Mouse (Mus musculus): ENCODE data around the gene Exoc1.

Exoc1 gene

DNA sequence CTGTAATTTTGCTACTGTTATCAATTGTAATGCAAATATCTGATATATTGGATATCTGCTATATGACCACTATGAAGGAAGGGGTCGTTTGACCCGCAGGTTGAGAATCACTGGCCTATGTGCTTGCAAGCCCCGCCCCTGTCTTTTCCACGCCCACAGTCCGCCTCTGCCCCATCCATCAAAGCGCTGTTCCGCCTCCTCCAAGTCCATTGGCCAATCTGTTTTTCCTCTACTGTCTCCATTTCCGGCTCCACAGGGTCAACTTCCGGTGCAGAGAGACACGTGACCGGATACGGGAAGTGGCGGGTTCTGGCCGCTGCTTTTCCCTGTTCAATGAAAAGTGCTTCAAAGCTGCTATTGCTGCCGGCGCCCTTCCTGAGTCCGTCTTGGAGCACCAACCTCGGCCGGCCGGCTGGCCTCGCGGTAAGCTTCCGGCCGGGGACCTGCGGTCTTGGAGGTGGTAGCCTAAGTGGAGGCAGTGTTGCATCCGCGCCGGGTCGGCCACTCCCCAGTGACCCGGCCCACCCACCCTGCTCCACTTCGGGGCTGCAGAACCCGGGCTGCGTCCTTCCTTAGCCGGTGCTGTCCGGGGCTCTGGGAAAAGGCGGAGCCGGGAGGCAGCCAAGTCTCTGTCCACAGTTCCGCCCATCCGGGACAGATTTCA is at the start of gene Exoc1:
Gene Exoc1 (plus strand): TSS at position 272 of the 664 bp plus-strand sequence.
- DNase-seq (ENCODE audit: low read depth, low spot score), result peak; percentile 98

GRCm38 (mm10) chr5:76483811-76484210 is 45.3 kb upstream of the Exoc1 start, which contains the start of gene Gm7271:
Gene Gm7271 (plus strand): TSS chr5:76484040.
- no peak for DNase-seq (ENCODE audit: low read depth, low spot score)

- DNase-seq (ENCODE audit: low read depth, low spot score), result peak; percentile 75
These were observed 34.0 kb upstream of the Exoc1 start for GRCm38 (mm10) chr5:76495126-76495525.

GRCm38 (mm10) chr5:76522446-76522845 is 6.7 kb upstream of the Exoc1 start:
- DNase-seq (ENCODE audit: low read depth, low spot score), result no peak

DNA sequence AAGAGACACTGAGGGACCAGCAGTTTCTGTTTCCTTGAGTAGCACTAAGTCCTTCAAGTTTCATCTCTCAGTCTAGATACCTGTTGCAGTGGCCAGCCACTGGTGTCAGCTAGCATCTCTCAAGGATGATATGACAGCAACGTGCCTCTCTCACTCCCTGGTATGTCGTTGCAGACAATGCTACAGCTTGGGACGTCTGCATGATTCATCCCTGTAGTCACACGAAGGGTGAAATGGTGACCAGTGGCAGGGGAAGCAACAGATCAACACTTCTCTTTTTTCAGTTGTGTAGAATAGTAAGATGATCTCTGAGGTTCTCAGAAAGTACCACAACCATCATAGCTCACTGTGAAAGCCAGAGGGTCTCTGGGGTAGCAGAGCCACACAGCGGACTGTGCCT is 4.5 kb upstream of the Exoc1 start:
- DNase-seq (ENCODE audit: low read depth, low spot score), result no peak

- no peak for DNase-seq (ENCODE audit: low read depth, low spot score)
These were observed 4.0 kb upstream of the Exoc1 start for GRCm38 (mm10) chr5:76525066-76525465.

DNA sequence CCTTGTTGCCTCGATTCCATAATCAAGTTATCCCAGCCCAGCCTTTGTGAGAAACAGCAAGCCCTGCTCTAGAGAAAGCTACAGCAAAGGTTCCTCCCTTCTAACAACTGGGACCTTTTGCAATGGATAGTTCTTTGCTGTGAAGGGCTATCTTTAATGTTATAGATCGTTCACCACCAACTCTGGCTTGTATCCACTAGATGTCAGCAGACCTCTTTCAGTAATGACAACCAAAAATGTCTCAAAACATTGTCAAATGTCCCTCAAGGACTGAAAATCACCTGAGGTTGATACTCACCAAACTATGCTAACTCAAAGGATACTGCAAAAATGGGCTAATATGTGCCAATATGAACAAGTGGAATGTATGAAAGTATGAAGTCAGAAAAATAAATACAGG is 3.3 kb upstream of the Exoc1 start:
- DNase-seq (ENCODE audit: low read depth, low spot score), result no peak

GRCm38 (mm10) chr5:76529704-76530066 is 574 bp downstream of the Exoc1 start:
- no peak for DNase-seq (ENCODE audit: low read depth, low spot score)

GRCm38 (mm10) chr5:76533186-76533585 is 4.1 kb downstream of the Exoc1 start:
- DNase-seq (ENCODE audit: low read depth, low spot score), result no peak

GRCm38 (mm10) chr5:76536231-76536630 is 7.1 kb downstream of the Exoc1 start:
- DNase-seq (ENCODE audit: low read depth, low spot score), result no peak

DNA sequence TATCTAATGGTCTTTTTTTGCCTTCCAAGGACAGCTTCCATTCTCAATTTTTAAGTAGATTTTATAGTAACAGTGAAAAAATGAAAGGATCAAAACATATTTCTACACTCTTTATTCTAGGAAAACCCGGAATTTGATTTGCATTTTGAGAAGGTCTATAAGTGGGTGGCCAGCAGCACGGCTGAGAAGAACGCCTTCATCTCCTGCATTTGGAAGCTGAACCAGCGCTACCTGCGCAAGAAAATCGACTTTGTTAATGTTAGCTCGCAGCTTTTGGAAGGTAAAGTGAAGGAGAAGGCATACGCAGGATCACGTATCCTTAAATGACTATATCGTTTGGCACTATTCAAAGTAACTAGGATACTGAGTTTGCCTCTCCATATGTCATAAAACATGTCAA is 8.5 kb downstream of the Exoc1 start:
- no peak for DNase-seq (ENCODE audit: low read depth, low spot score)

DNA sequence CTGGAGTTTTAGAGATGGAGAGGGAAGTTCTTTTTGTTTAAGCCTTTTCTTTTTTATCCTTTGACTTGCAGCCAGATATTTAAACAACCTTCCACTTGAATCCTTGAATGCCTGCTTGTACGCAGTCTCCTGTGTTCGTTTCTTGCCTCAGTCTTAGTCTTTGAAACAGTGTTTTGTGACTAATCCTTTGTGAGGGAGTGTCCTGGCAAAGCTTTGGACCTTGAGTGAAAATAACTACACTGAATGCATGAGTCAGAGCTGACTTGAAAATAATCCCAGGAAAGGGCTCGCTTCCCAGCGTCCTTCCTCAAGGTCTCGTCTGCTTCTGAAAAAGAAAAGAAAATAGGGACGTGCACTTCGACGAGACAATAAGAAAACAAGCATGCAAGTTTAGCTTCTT is 11.1 kb downstream of the Exoc1 start:
- DNase-seq (ENCODE audit: low read depth, low spot score), result peak; percentile 65

DNA sequence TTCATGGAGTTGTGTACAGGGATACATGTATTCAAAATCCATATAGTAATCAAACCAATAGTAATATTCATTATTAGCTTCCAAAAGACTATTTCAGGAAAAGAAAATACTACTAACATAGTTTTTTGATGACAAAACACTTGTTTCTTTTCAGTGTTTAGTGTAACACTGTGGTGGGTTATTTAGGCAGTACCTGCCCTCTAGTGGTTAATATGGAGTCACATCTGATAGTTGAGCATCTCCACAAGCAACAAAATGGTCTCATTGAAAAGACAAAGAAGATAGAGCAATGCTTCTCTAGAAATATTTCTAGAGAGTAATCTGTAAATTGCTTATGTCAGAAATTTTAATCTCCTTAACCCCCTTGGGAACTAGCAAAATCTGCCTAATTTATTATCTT is 11.7 kb downstream of the Exoc1 start:
- DNase-seq (ENCODE audit: low read depth, low spot score), result peak; percentile 34

DNA sequence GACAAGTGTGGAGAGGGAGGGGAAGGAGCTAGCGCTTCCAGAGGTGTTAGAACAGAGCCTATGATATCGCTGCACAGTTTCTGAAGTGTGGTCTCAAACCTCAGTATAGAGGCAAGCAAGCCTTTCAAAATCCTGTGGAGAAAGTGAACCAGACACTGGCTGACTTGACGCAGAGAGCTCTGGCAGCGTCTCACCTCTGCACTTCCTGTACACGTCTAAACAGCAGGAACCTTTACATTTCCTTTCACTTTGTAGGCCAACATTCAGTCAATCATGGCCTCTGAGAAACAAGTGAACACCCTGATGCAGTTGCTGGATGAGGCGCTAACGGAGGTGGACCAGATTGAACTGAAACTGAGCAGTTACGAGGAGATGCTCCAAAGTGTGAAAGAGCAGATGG is 14.1 kb downstream of the Exoc1 start:
- no peak for DNase-seq (ENCODE audit: low read depth, low spot score)

GRCm38 (mm10) chr5:76550426-76550825 is 21.3 kb downstream of the Exoc1 start:
- no peak for DNase-seq (ENCODE audit: low read depth, low spot score)

GRCm38 (mm10) chr5:76565321-76565720 is 36.2 kb downstream of the Exoc1 start:
- peak; percentile 85 for DNase-seq (ENCODE audit: low read depth, low spot score)

- peak; percentile 51 for DNase-seq (ENCODE audit: low read depth, low spot score)
These were observed 45.1 kb downstream of the Exoc1 start for GRCm38 (mm10) chr5:76574251-76574650.

- DNase-seq (ENCODE audit: low read depth, low spot score), result no peak
These were observed 47.9 kb downstream of the Exoc1 start for GRCm38 (mm10) chr5:76577026-76577425.

DNA sequence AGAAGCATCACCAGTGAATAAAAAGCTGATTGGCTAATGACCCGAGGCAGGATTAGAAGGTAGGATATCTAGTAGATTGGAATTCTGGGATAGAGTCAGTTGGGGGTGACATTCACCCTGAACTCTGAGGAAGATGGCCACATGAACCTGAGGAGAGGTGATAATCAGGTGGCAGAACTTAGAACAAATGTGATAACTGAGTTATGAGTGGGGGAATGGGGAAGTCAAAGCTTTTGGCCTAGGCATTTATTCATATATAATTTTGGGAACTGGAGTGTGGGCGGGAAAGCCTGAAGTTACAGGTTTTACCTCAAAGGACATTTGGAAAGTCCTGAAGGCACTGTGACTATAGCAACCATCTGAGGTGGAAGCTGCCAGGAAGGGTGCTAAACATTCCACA is 56.3 kb downstream of the Exoc1 start:
- DNase-seq (ENCODE audit: low read depth, low spot score), result no peak

DNA sequence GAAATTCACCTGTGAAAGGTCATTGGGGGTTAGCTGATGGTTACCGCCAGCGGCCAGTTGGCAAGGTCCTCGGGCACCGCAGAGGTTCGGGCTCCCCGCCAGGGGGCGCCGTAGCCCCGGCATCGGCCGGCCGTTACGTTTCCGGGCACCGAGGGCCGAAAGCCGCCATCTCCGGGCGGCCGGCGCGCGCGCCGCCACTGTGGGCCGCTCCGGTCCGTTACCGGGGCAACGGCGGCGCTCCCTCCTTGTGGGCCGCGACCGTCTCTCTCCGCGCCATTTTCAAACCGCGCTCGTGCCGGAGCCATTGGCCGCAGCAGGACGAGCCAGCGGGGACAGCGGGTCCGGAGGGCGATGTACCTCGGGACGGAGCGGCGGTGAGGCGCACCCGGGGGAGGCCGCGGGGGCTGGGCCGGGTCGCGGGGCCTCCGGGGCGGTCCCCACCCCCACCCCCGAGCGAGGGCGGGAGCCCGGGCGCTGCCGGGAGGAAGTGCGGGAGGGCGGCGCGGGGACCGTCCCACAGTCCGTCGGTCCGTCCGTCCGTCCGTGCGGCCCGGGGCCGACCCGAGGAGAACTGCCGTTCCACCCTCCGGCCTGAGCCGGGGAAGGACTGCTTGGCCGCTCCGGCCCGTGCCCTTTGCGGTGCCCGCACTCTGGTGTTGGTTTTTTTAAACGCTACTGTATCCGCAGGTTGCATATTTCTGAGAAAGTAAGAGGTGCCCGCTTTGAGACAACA is 59.6 kb downstream of the Exoc1 start, which contains the start of gene Cep135:
Gene Cep135 (plus strand): TSS at position 148 of the 733 bp plus-strand sequence.
- peak; percentile 66 for DNase-seq (ENCODE audit: low read depth, low spot score)

DNA sequence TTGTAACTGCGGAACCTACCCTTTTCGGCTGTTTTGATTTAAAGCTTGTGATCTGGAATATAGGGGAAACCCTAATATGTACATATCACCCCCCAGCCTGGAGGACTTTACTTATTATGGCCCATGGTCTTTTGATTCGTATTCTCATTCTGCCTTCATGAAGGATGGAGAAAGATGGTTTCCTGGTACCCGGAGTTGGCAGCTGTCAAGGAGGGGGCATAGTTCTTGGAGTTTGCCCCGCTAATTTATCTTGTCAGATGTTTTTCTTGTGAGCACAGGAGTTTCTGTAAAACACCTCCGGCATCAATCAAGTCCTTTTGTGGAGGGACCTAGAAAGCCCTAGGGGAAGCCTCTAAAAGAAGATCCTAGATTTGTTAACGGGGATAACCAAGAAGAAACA is 60.2 kb downstream of the Exoc1 start:
- DNase-seq (ENCODE audit: low read depth, low spot score), result no peak

DNA sequence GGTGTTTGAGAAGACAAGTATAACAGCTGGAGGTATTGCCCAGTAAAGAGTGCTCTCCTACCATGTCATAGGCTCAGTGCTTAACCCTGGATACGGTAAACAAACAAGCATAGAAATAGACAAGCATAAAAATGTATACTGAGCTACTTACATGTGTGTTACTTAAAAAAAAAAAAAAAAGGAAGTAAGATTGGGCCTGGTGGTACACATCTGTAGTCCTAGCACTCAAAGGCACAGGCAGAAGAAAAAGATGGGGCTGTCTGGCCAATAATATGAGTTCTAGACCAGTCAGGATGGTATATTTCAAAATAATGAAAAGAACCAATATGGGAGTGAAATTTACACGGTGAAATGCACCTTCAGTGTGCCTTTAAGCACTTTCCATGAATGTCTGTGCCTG is 60.9 kb downstream of the Exoc1 start:
- no peak for DNase-seq (ENCODE audit: low read depth, low spot score)

DNA sequence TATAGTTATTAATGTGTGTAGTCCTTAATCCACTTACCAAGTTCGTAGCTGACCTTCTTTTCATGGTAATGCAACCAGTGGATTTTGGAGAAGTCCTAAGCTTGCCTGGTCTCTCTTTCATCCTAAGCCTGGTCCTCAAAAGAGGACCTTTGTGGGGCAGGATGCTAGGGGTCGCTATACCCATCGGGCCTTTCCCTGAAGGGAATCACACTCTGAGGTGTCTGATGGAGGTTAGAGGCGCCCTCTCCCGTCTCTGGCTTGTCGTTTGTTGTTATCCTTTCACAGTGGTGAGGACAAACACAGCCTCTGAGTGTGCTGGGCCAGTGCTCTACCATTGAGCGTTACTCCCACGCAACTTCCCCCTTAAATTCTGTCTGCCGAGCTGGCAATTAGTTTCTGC is 62.8 kb downstream of the Exoc1 start:
- peak; percentile 37 for DNase-seq (ENCODE audit: low read depth, low spot score)

All from R1 (cell line).